Mouse (Mus musculus) hindbrain, postnatal 0 days (tissue): ENCODE data around the gene Cramp1l. TPM values are rescaled to one million over a fixed set of nuclear protein-coding genes. Genes with fewer than 3 reads are reported as not detected.

Experiments
- ATAC-seq: fragments of 200-750 bp; cut with Nextera tagmentation; 2 replicates; pipeline ENCODE4 v1.8.0; 2017; ENCODE audit warnings: mild to moderate bottlenecking, moderate TSS enrichment, moderate library complexity
- DNase-seq: peaks from one replicate; pipeline ENCODE4 v3.0.0-alpha.2; 2015; ENCODE audit warnings: low spot score
- H3K27ac ChIP-seq: fragments of 300-500 bp; sonication (generic); 2 replicates; pipeline ENCODE4 v1.5.1; 2014; ENCODE audit warnings: mild to moderate bottlenecking
- H3K27me3 ChIP-seq: fragments of 300-500 bp; sonication (generic); 2 replicates; pipeline ENCODE4 v1.6.1; 2014; ENCODE audit warnings: low read length, mixed read lengths; ENCODE audit not compliant: insufficient read depth
- H3K36me3 ChIP-seq: fragments of 300-500 bp; sonication (generic); 2 replicates; pipeline ENCODE4 v1.6.1; 2014; ENCODE audit warnings: low read length, mixed read lengths; ENCODE audit not compliant: insufficient read depth
- H3K4me1 ChIP-seq: fragments of 300-500 bp; sonication (generic); 2 replicates; pipeline ENCODE4 v1.6.1; 2014; ENCODE audit warnings: antibody characterized with exemption, low read length, mixed read lengths; ENCODE audit not compliant: insufficient read depth
- H3K4me2 ChIP-seq: fragments of 300-500 bp; sonication (generic); 2 replicates; pipeline ENCODE4 v1.6.1; 2014; ENCODE audit warnings: low read depth, mild to moderate bottlenecking, low read length, moderate library complexity, mixed read lengths
- H3K4me3 ChIP-seq: fragments of 300-500 bp; sonication (generic); 2 replicates; pipeline ENCODE4 v1.5.1; 2014; ENCODE audit warnings: low read length
- H3K9ac ChIP-seq: fragments of 300-500 bp; sonication (generic); replicated peaks from 2 replicates; pipeline ENCODE4 v1.6.1; 2014; ENCODE audit warnings: mild to moderate bottlenecking, low read length, moderate library complexity, mixed read lengths
- H3K9me3 ChIP-seq: fragments of 300-500 bp; sonication (generic); 2 replicates; pipeline ENCODE4 v1.6.1; 2016; ENCODE audit warnings: low read length, mixed read lengths
- CTCF ChIP-seq: IDR thresholded peaks from 2 replicates; pipeline ENCODE4 v1.5.1; 2016; ENCODE audit warnings: antibody characterized with exemption, control low read depth, low read depth
- WGBS: fragments of 180-500 bp; shearing (Covaris S2); extraction: QIAGEN DNeasy Blood & Tissue Kit; methylation state at CpG from one replicate; pipeline ENCODE4 v1.1.7; 2014; 5-methylcytosine and 5-hydroxymethylcytosine counted together
- polyA plus RNA-seq: library from polyadenylated mRNA; unstranded; fragments of >200 nt; fragmentation: Nextera tagmentation; extraction: Ambion mirVana; gene quantifications from 2 replicates; pipeline ENCODE4 v1.2.1, GENCODE M21; 2015
- total RNA-seq: library from RNA; depleted of rRNA; stranded (reverse); fragments of >200 nt; gene quantifications from 2 replicates; pipeline ENCODE4 v1.2.3, GENCODE M21; 2014; rRNA removed

Cramp1l gene
- total RNA-seq, result 24.4 and 26.7 TPM in 2 replicates
- polyA plus RNA-seq, result 3.7 TPM in 2 replicates

DNA sequence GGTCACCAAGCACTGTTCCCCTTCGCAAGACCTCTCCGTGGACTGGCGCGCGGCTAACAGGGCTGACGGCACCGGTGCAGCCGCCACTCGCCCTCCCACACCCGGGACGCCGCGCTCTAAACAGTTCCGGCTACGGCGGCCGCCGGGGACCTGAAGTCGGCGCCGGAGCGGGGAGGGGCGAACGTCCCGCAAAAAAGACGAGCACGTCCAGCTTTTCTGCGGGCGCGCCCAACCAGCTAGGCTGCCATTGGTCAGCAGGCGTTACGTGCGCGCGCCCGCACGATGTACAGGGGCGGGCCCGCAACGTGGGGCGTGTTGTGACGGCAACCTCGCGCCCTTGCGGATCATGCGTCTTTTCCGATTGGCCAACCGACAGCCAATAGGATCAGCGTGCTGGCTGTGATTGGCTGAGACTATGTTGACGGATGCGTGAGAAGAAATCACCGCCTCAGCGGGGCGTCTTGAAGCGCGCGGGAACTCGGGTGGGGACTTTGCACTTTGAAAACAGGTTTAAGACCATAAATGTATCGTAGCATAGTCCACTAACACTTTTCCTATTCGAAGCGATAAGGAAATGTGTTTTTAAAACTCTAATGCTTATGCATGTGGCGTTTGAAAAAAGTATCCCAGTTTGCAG is at the start of gene Cramp1l, which contains the start of gene Ift140:
Gene Cramp1l, minus strand, starts transcription at position 134 of the 637 bp plus-strand sequence.
Gene Ift140, plus strand, starts transcription at position 431 of the 637 bp plus-strand sequence.
- Histone ChIP-seq H3K9me3 (no peaks in the 10 kb centered on the region), H3K4me2 (peak within 1 kb of the TSS; percentile 98), H3K27ac (peak within 1 kb of the TSS; percentile 87), H3K36me3 (peaks cover 10% of the 10 kb centered on the region; the same call in 1 of the 2 replicates), H3K9ac (peak within 1 kb of the TSS; percentile 85), H3K4me3 (peak within 1 kb of the TSS; percentile 89), H3K27me3 (no peaks in the 10 kb centered on the region), H3K4me1 (peaks cover 10% of the 10 kb centered on the region)
- TF ChIP-seq CTCF, result no peak
- ATAC-seq, result peak; percentile 99
- peak; percentile 100 for DNase-seq
- WGBS, result under 1% methylated on average over 62 of the region's 62 CpGs

DNA sequence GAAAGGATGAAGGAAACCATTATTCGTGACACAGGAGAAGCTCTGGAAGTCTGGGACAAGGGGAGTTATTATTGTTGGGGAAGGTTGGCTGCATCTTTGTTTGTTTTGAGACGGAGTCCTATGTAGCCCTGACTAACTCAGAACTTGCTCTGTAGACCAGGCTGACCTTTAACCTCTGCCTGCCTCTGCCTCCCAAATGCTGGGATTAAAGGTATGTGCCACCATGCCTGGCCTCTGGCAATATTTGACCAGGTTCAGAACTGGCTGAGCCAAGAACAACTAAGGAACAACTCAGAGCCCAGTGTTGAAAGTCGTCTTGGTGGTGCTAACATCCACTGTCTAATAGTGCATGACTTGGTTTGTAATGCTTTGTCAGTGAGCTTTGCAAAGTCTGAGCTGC is 49.6 kb upstream of the Cramp1l start:
- Histone ChIP-seq H3K27ac (no peak overlapping the region), H3K4me1 (no peaks in the 10 kb centered on the region), H3K9me3 (no peaks in the 10 kb centered on the region), H3K36me3 (no peaks in the 10 kb centered on the region; the same call in 1 of the 2 replicates), H3K4me2 (no peak overlapping the region), H3K9ac (no peak overlapping the region), H3K4me3 (no peak overlapping the region), H3K27me3 (no peaks in the 10 kb centered on the region)
- 91% methylated on average over 3 of the region's 3 CpGs for WGBS
- DNase-seq (no peak), ATAC-seq (no peak)
- no peak for TF ChIP-seq CTCF

DNA sequence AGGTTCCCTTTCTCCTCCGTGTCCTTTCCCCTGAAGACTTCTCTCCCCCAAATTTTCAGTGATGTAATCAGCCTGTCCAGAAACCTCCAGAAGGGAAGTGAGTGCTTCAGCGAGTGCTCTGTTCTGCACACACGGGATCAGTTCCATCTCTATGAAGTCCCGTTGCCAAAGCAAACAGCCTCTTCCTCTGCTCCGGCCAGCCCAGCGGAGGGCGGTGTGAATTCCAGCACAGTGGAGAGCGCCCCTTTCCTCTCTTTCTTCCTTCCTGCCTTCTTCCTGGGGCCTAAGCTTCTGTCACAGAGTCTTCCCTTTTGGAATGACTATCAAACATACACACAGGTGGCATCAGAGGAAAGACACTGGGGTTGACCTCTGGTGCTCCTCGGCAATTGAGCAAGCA is 48.8 kb upstream of the Cramp1l start:
- H3K4me3 ChIP-seq, result no peak overlapping the region
- DNase-seq (no peak), ATAC-seq (no peak)
- no peaks in the 10 kb centered on the region for H3K9me3 ChIP-seq
- no peak overlapping the region for H3K27ac ChIP-seq
- no peaks in the 10 kb centered on the region for H3K27me3 ChIP-seq
- TF ChIP-seq CTCF, result no peak
- H3K4me1 ChIP-seq, result no peaks in the 10 kb centered on the region
- WGBS, result 80% methylated on average over 9 of the region's 9 CpGs
- no peak overlapping the region for H3K4me2 ChIP-seq
- peaks cover 4% of the 10 kb centered on the region; the same call in 1 of the 2 replicates for H3K36me3 ChIP-seq
- no peak overlapping the region for H3K9ac ChIP-seq

DNA sequence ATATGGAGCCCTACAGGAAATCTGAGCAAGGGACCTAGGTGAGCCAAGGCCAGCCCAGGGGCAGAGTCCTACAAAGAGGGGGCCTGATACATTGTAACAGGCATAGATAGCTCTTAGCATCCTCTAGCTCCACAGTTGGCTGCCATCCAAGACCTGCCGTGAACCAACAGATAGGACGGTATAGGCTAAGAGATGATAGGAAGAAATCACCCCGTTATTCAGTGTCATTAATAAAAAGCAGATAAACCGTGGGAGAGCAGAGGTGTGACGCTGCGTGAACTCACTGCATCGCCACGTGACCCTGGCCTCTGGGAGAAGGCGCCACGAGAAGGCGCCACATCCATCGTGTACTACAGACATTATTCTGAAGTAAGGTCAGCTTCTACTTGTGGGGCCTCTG is 48.3 kb upstream of the Cramp1l start:
- Histone ChIP-seq H3K27me3 (no peaks in the 10 kb centered on the region), H3K4me1 (no peaks in the 10 kb centered on the region), H3K4me3 (no peak overlapping the region), H3K9ac (no peak overlapping the region), H3K9me3 (no peaks in the 10 kb centered on the region), H3K36me3 (peaks cover 8% of the 10 kb centered on the region; the same call in 1 of the 2 replicates), H3K4me2 (no peak overlapping the region), H3K27ac (0 out of 2 replicates have a peak overlapping the region, but pooled peaks have one; percentile 17)
- no peak for TF ChIP-seq CTCF
- no peak for ATAC-seq
- whole genome bisulfite sequencing, result 82% methylated on average over 12 of the region's 12 CpGs
- peak; percentile 30 for DNase-seq

DNA sequence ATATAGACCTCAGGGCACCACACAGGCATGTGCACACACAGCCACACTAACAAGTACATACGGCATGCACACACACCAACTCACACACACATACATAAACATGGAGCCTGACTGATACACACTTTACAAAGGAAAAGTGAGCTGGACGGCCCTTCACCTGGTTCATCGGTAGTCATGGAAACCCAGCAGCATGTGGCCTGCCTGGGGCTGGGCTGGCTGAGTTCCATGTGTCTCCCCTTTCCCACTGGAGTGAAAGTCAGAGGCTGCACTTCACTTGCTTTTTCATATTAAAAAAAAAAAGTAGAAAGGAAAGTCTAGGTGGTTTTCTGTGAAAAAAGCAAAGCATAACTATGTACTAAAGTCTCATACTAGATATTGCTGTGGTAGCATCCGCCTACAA is 47.7 kb upstream of the Cramp1l start:
- Histone ChIP-seq H3K27ac (no peak overlapping the region), H3K4me3 (no peak overlapping the region), H3K9me3 (no peaks in the 10 kb centered on the region), H3K9ac (no peak overlapping the region), H3K36me3 (peaks cover 12% of the 10 kb centered on the region; the same call in 1 of the 2 replicates), H3K4me2 (no peak overlapping the region), H3K27me3 (no peaks in the 10 kb centered on the region), H3K4me1 (no peaks in the 10 kb centered on the region)
- DNase-seq (no peak), ATAC-seq (no peak)
- WGBS, result 71% methylated on average over 4 of the region's 4 CpGs
- no peak for TF ChIP-seq CTCF

DNA sequence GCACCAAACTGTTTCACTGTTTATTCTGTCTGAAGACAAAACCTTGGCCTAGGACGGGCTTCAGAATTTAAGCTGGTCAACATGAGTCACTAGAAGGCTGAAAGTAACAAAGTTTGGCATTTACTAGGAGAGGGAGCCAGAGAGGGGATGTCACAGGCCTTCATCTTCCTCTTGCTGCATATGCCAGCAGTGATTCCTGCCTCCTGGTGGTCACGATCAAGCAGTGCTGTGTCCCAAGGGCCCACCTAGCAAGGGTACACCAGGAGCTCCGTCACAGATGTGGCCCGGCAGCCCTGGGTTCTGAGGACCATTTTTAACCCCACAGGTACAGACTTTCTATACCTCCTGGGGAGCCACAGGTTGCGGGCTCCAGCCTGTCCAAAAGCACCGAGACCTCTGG is 41.5 kb upstream of the Cramp1l start:
- Histone ChIP-seq H3K9me3 (no peaks in the 10 kb centered on the region), H3K4me2 (no peak overlapping the region), H3K27me3 (no peaks in the 10 kb centered on the region), H3K27ac (no peak overlapping the region), H3K4me3 (no peak overlapping the region), H3K36me3 (peaks cover 41% of the 10 kb centered on the region), H3K9ac (no peak overlapping the region), H3K4me1 (no peaks in the 10 kb centered on the region)
- TF ChIP-seq CTCF, result no peak
- WGBS, result 90% methylated on average over 6 of the region's 6 CpGs
- ATAC-seq, result no peak
- no peak for DNase-seq

DNA sequence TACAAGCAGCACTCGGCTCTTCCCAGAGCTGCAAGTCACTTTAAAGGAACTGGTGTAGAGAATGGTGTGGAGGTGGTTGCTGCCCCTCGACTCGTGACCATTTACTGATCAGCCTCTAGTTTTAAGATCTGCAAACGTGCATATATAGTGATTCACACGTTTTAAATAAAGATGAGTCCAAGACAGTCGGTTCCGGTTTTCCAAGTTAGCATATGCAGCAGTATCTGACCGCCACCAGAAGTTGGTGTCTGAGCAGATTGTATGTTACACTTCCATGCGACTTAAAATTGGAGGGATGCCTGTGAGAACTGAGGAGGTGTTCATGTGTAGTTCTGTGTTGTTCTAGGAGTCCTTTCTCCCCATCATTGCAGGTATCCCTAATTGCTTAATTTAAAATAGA is 37.7 kb upstream of the Cramp1l start:
- Histone ChIP-seq H3K27ac (no peak overlapping the region), H3K4me1 (no peaks in the 10 kb centered on the region), H3K4me2 (no peak overlapping the region), H3K9ac (no peak overlapping the region), H3K4me3 (no peak overlapping the region), H3K9me3 (no peaks in the 10 kb centered on the region), H3K27me3 (no peaks in the 10 kb centered on the region), H3K36me3 (peaks cover 46% of the 10 kb centered on the region)
- 84% methylated on average over 9 of the region's 9 CpGs for WGBS
- no peak for DNase-seq
- TF ChIP-seq CTCF, result no peak
- no peak for ATAC-seq
